Mouse (Mus musculus): ENCODE results near the gene Anapc2. TPM values are rescaled to one million over a fixed set of nuclear protein-coding genes. Genes with fewer than 3 reads are reported as not detected.

Gene Anapc2
- polyA plus RNA-seq, 1 experiment from 2014 or later: 143 TPM

GRCm38 (mm10) chr2:25286314-25286713 is 14.0 kb downstream of the Anapc2 start:
- peaks cover 41% of the 10 kb centered on the region for H3K36me3 ChIP-seq
- H3K27ac ChIP-seq (replicated peaks): no peak overlapping the region
- no peak overlapping the region for H3K9ac ChIP-seq
- peaks cover 32% of the 10 kb centered on the region for H3K27me3 ChIP-seq
- WGBS: 95% methylated on average over 1 of the region's 1 CpGs
- no peak overlapping the region for H3K4me3 ChIP-seq
- H3K9me3 ChIP-seq: no peaks in the 10 kb centered on the region
- peaks cover 30% of the 10 kb centered on the region for H3K4me1 ChIP-seq (replicated peaks)
- no peak overlapping the region for H3K4me2 ChIP-seq
- ATAC-seq (ENCODE audit: low FRiP score, low read depth): no peak

- H3K4me3 ChIP-seq: no peak overlapping the region
- ATAC-seq (ENCODE audit: low FRiP score, low read depth): no peak
- WGBS: 57% methylated on average over 7 of the region's 7 CpGs
- H3K4me1 ChIP-seq (replicated peaks): peaks cover 37% of the 10 kb centered on the region
- no peak overlapping the region for H3K27ac ChIP-seq (replicated peaks)
- H3K9ac ChIP-seq: no peak overlapping the region
- H3K36me3 ChIP-seq: peaks cover 36% of the 10 kb centered on the region
- no peaks in the 10 kb centered on the region for H3K9me3 ChIP-seq
- H3K4me2 ChIP-seq: no peak overlapping the region
- peaks cover 39% of the 10 kb centered on the region for H3K27me3 ChIP-seq
Observed at GRCm38 (mm10) chr2:25286837-25287636, 14.8 kb downstream of the Anapc2 start.

- Histone ChIP-seq H3K4me1 (replicated peaks) (peaks cover 45% of the 10 kb centered on the region), H3K27me3 (peaks cover 50% of the 10 kb centered on the region), H3K9ac (no peak within 1 kb of the TSS), H3K4me3 (no peak within 1 kb of the TSS), H3K4me2 (no peak within 1 kb of the TSS), H3K27ac (replicated peaks) (no peak within 1 kb of the TSS), H3K9me3 (no peaks in the 10 kb centered on the region), H3K36me3 (peaks cover 26% of the 10 kb centered on the region)
- 79% methylated on average over 6 of the region's 6 CpGs for WGBS
- ATAC-seq (ENCODE audit: low FRiP score, low read depth): no peak
Observed at GRCm38 (mm10) chr2:25287927-25288649, 15.8 kb downstream of the Anapc2 start, which contains the start of gene Tmem210. Gene Tmem210 (plus strand): TSS chr2:25288145.

GRCm38 (mm10) chr2:25288734-25289345 is 16.6 kb downstream of the Anapc2 start:
- Histone ChIP-seq H3K27ac (replicated peaks) (no peak overlapping the region), H3K4me2 (no peak overlapping the region), H3K27me3 (peaks cover 57% of the 10 kb centered on the region), H3K4me3 (no peak overlapping the region), H3K9ac (no peak overlapping the region), H3K36me3 (peaks cover 19% of the 10 kb centered on the region), H3K4me1 (replicated peaks) (peaks cover 45% of the 10 kb centered on the region), H3K9me3 (no peaks in the 10 kb centered on the region)
- ATAC-seq (ENCODE audit: low FRiP score, low read depth): no peak
- 81% methylated on average over 7 of the region's 7 CpGs for WGBS

- WGBS: 7% methylated on average over 11 of the region's 11 CpGs
- H3K4me1 ChIP-seq (replicated peaks): peaks cover 45% of the 10 kb centered on the region
- H3K27me3 ChIP-seq: peaks cover 64% of the 10 kb centered on the region
- peak within 1 kb of the TSS; percentile 62 for H3K4me2 ChIP-seq
- no peaks in the 10 kb centered on the region for H3K9me3 ChIP-seq
- peaks cover 17% of the 10 kb centered on the region for H3K36me3 ChIP-seq
- H3K9ac ChIP-seq: peak within 1 kb of the TSS; percentile 25
- peak within 1 kb of the TSS; percentile 53 for H3K27ac ChIP-seq (replicated peaks)
- H3K4me3 ChIP-seq: peak within 1 kb of the TSS; percentile 29
- no peak for ATAC-seq (ENCODE audit: low FRiP score, low read depth)
Observed at GRCm38 (mm10) chr2:25289651-25290050, 17.4 kb downstream of the Anapc2 start, which contains the start of gene Lrrc26. Gene Lrrc26 (plus strand): TSS chr2:25289915.

- Histone ChIP-seq H3K9me3 (no peaks in the 10 kb centered on the region), H3K36me3 (peaks cover 11% of the 10 kb centered on the region; the same call in 1 of the 2 replicates), H3K9ac (peak overlapping the region; percentile 25), H3K4me1 (replicated peaks) (peaks cover 45% of the 10 kb centered on the region), H3K4me2 (peak overlapping the region; percentile 62), H3K27ac (replicated peaks) (peak overlapping the region; percentile 53), H3K27me3 (peaks cover 67% of the 10 kb centered on the region), H3K4me3 (peak overlapping the region; percentile 29)
- ATAC-seq (ENCODE audit: low FRiP score, low read depth): peak; percentile 17
- 2% methylated on average over 54 of the region's 54 CpGs for WGBS
Observed at GRCm38 (mm10) chr2:25290101-25290815, 18.0 kb downstream of the Anapc2 start.

- WGBS: under 1% methylated on average over 18 of the region's 18 CpGs
- H3K4me3 ChIP-seq: peak overlapping the region; percentile 29
- peaks cover 7% of the 10 kb centered on the region; the same call in 1 of the 2 replicates for H3K36me3 ChIP-seq
- peak overlapping the region; percentile 62 for H3K4me2 ChIP-seq
- peaks cover 67% of the 10 kb centered on the region for H3K27me3 ChIP-seq
- H3K4me1 ChIP-seq (replicated peaks): peaks cover 45% of the 10 kb centered on the region
- H3K27ac ChIP-seq (replicated peaks): peak overlapping the region; percentile 53; the same call in 1 of the 2 replicates
- peak; percentile 10; the same call in 1 of the 2 replicates for ATAC-seq (ENCODE audit: low FRiP score, low read depth)
- H3K9ac ChIP-seq: no peak overlapping the region
- H3K9me3 ChIP-seq: no peaks in the 10 kb centered on the region
Observed at GRCm38 (mm10) chr2:25290816-25291130, 18.5 kb downstream of the Anapc2 start.

- ATAC-seq (ENCODE audit: low FRiP score, low read depth): no peak
- H3K4me2 ChIP-seq: peak overlapping the region; percentile 62
- H3K9me3 ChIP-seq: no peaks in the 10 kb centered on the region
- H3K9ac ChIP-seq: 0 out of 2 replicates have a peak overlapping the region, but pooled peaks have one; percentile 6
- H3K4me1 ChIP-seq (replicated peaks): peaks cover 45% of the 10 kb centered on the region
- peaks cover 71% of the 10 kb centered on the region for H3K27me3 ChIP-seq
- WGBS: 8% methylated on average over 32 of the region's 32 CpGs
- no peak overlapping the region for H3K27ac ChIP-seq (replicated peaks)
- H3K4me3 ChIP-seq: 0 out of 2 replicates have a peak overlapping the region, but pooled peaks have one; percentile 16
- H3K36me3 ChIP-seq: peaks cover 10% of the 10 kb centered on the region; the same call in 1 of the 2 replicates
Observed at GRCm38 (mm10) chr2:25291184-25292053, 19.1 kb downstream of the Anapc2 start.

GRCm38 (mm10) chr2:25292054-25292544 is 19.8 kb downstream of the Anapc2 start:
- Histone ChIP-seq H3K9ac (peak overlapping the region; percentile 8; the same call in 1 of the 2 replicates), H3K4me3 (peak overlapping the region; percentile 16), H3K27me3 (peaks cover 77% of the 10 kb centered on the region), H3K36me3 (peaks cover 17% of the 10 kb centered on the region; the same call in 1 of the 2 replicates), H3K4me1 (replicated peaks) (peaks cover 42% of the 10 kb centered on the region), H3K27ac (replicated peaks) (no peak overlapping the region), H3K9me3 (no peaks in the 10 kb centered on the region), H3K4me2 (peak overlapping the region; percentile 43)
- ATAC-seq (ENCODE audit: low FRiP score, low read depth): no peak
- WGBS: 7% methylated on average over 37 of the region's 43 CpGs

- peaks cover 83% of the 10 kb centered on the region for H3K27me3 ChIP-seq
- WGBS: 0% methylated on average over 1 of the region's 1 CpGs
- H3K4me2 ChIP-seq: no peak overlapping the region
- H3K27ac ChIP-seq (replicated peaks): no peak overlapping the region
- ATAC-seq (ENCODE audit: low FRiP score, low read depth): no peak
- H3K4me3 ChIP-seq: 0 out of 2 replicates have a peak overlapping the region, but pooled peaks have one; percentile 16
- H3K9ac ChIP-seq: no peak overlapping the region
- H3K36me3 ChIP-seq: peaks cover 22% of the 10 kb centered on the region; the same call in 1 of the 2 replicates
- peaks cover 39% of the 10 kb centered on the region for H3K4me1 ChIP-seq (replicated peaks)
- H3K9me3 ChIP-seq: no peaks in the 10 kb centered on the region
Observed at GRCm38 (mm10) chr2:25292856-25293255, 20.6 kb downstream of the Anapc2 start.
